Mouse (Mus musculus): ENCODE measurements at regions not wholly inside any gene's neighbourhood (a gene's known extent, or its start where the extent isn't known, plus 50 kb on each side); places are given as distances from the start of the nearest gene placed in this dataset.

- H3K9me3 ChIP-seq = no peaks in the 10 kb centered on the region
- no peak overlapping the region for H3K27ac ChIP-seq
- H3K4me1 ChIP-seq (replicated peaks) = peaks cover 11% of the 10 kb centered on the region; the same call in 1 of the 2 replicates
- no peak for ATAC-seq
- 71% methylated on average over 5 of the region's 5 CpGs for WGBS
- H3K4me2 ChIP-seq (replicated peaks) = no peak overlapping the region
- H3K36me3 ChIP-seq = no peaks in the 10 kb centered on the region
- no peaks in the 10 kb centered on the region for H3K27me3 ChIP-seq (replicated peaks)
- H3K9ac ChIP-seq = no peak overlapping the region
- H3K4me3 ChIP-seq (replicated peaks) = no peak overlapping the region
These were observed 202.6 kb downstream of the Wdr11 start for GRCm38 (mm10) chr7:129794276-129794675.

GRCm38 (mm10) chr7:129798525-129798924 is 206.9 kb downstream of the Wdr11 start:
- no peak for ATAC-seq
- Histone ChIP-seq H3K27me3 (replicated peaks) (no peaks in the 10 kb centered on the region), H3K4me2 (replicated peaks) (no peak overlapping the region), H3K27ac (no peak overlapping the region), H3K36me3 (no peaks in the 10 kb centered on the region), H3K9ac (no peak overlapping the region), H3K4me3 (replicated peaks) (no peak overlapping the region), H3K4me1 (replicated peaks) (peaks cover 25% of the 10 kb centered on the region), H3K9me3 (no peaks in the 10 kb centered on the region)
- 85% methylated on average over 5 of the region's 5 CpGs for WGBS

GRCm38 (mm10) chr7:129800461-129800867 is 208.8 kb downstream of the Wdr11 start:
- H3K27ac ChIP-seq = no peak overlapping the region
- H3K27me3 ChIP-seq (replicated peaks) = no peaks in the 10 kb centered on the region
- peaks cover 24% of the 10 kb centered on the region; the same call in 1 of the 2 replicates for H3K4me1 ChIP-seq (replicated peaks)
- WGBS = 36% methylated on average over 6 of the region's 6 CpGs
- no peaks in the 10 kb centered on the region for H3K9me3 ChIP-seq
- ATAC-seq = peak; percentile 87
- H3K36me3 ChIP-seq = no peaks in the 10 kb centered on the region
- no peak overlapping the region for H3K9ac ChIP-seq
- no peak overlapping the region for H3K4me3 ChIP-seq (replicated peaks)
- H3K4me2 ChIP-seq (replicated peaks) = no peak overlapping the region

GRCm38 (mm10) chr7:129801431-129801847 is 209.8 kb downstream of the Wdr11 start:
- H3K27ac ChIP-seq = peak overlapping the region; percentile 11; the same call in 1 of the 2 replicates
- H3K4me1 ChIP-seq (replicated peaks) = peaks cover 24% of the 10 kb centered on the region; the same call in 1 of the 2 replicates
- 45% methylated on average over 2 of the region's 2 CpGs for WGBS
- H3K9ac ChIP-seq = no peak overlapping the region
- no peaks in the 10 kb centered on the region for H3K9me3 ChIP-seq
- no peak overlapping the region for H3K4me2 ChIP-seq (replicated peaks)
- H3K4me3 ChIP-seq (replicated peaks) = no peak overlapping the region
- H3K36me3 ChIP-seq = no peaks in the 10 kb centered on the region
- ATAC-seq = no peak
- H3K27me3 ChIP-seq (replicated peaks) = no peaks in the 10 kb centered on the region

- Histone ChIP-seq H3K9ac (no peak overlapping the region), H3K36me3 (no peaks in the 10 kb centered on the region), H3K27ac (no peak overlapping the region), H3K4me1 (replicated peaks) (peaks cover 24% of the 10 kb centered on the region; the same call in 1 of the 2 replicates), H3K27me3 (replicated peaks) (no peaks in the 10 kb centered on the region), H3K4me3 (replicated peaks) (no peak overlapping the region), H3K4me2 (replicated peaks) (no peak overlapping the region), H3K9me3 (no peaks in the 10 kb centered on the region)
- 68% methylated on average over 6 of the region's 6 CpGs for WGBS
- ATAC-seq = no peak
These were observed 210.5 kb downstream of the Wdr11 start for GRCm38 (mm10) chr7:129802168-129802567.

- peak overlapping the region; percentile 36; the same call in 1 of the 2 replicates for H3K27ac ChIP-seq
- WGBS = 50% methylated on average over 5 of the region's 5 CpGs
- peak; percentile 31; the same call in 1 of the 2 replicates for ATAC-seq
These were observed 213.7 kb downstream of the Wdr11 start for GRCm38 (mm10) chr7:129805340-129805739.

GRCm38 (mm10) chr7:129810141-129810540 is 218.5 kb downstream of the Wdr11 start:
- Histone ChIP-seq H3K36me3 (no peaks in the 10 kb centered on the region), H3K9me3 (no peaks in the 10 kb centered on the region), H3K27ac (no peak overlapping the region), H3K27me3 (replicated peaks) (no peaks in the 10 kb centered on the region), H3K4me1 (replicated peaks) (0 out of 2 replicates have a peak, but pooled peaks cover 3% of the 10 kb centered on the region), H3K4me2 (replicated peaks) (no peak overlapping the region), H3K9ac (no peak overlapping the region), H3K4me3 (replicated peaks) (no peak overlapping the region)
- ATAC-seq = no peak
- 39% methylated on average over 9 of the region's 9 CpGs for WGBS

More at GRCm38 (mm10) chr7:129805340-129805739, 213.7 kb downstream of the Wdr11 start:
- no peak overlapping the region for H3K4me2 ChIP-seq (replicated peaks)
- H3K27me3 ChIP-seq (replicated peaks) = no peaks in the 10 kb centered on the region
- no peaks in the 10 kb centered on the region for H3K36me3 ChIP-seq
- no peak overlapping the region for H3K4me3 ChIP-seq (replicated peaks)
- H3K4me1 ChIP-seq (replicated peaks) = peaks cover 23% of the 10 kb centered on the region; the same call in 1 of the 2 replicates
- H3K9ac ChIP-seq = no peak overlapping the region
- no peaks in the 10 kb centered on the region for H3K9me3 ChIP-seq

- Histone ChIP-seq H3K4me3 (replicated peaks) (no peak overlapping the region), H3K27ac (no peak overlapping the region), H3K36me3 (no peaks in the 10 kb centered on the region), H3K9ac (no peak overlapping the region), H3K9me3 (no peaks in the 10 kb centered on the region), H3K4me2 (replicated peaks) (no peak overlapping the region), H3K4me1 (replicated peaks) (no peaks in the 10 kb centered on the region), H3K27me3 (replicated peaks) (no peaks in the 10 kb centered on the region)
- no peak for ATAC-seq
- WGBS = 48% methylated on average over 4 of the region's 4 CpGs
These were observed 218.9 kb downstream of the Wdr11 start for GRCm38 (mm10) chr7:129810565-129810964.

- Histone ChIP-seq H3K4me3 (replicated peaks) (no peak overlapping the region), H3K9me3 (no peaks in the 10 kb centered on the region), H3K36me3 (no peaks in the 10 kb centered on the region), H3K27ac (no peak overlapping the region; the same call in 1 of the 2 replicates), H3K4me1 (replicated peaks) (no peaks in the 10 kb centered on the region), H3K27me3 (replicated peaks) (no peaks in the 10 kb centered on the region), H3K4me2 (replicated peaks) (no peak overlapping the region), H3K9ac (no peak overlapping the region)
- no peak for ATAC-seq
- 87% methylated on average over 6 of the region's 6 CpGs for WGBS
These were observed 222.6 kb downstream of the Wdr11 start for GRCm38 (mm10) chr7:129814149-129814860.

- WGBS = 83% methylated on average over 2 of the region's 2 CpGs
- H3K27me3 ChIP-seq (replicated peaks) = no peaks in the 10 kb centered on the region
- no peak for ATAC-seq
- H3K27ac ChIP-seq = no peak overlapping the region
- H3K9me3 ChIP-seq = no peaks in the 10 kb centered on the region
- H3K4me2 ChIP-seq (replicated peaks) = no peak overlapping the region
- no peak overlapping the region for H3K4me3 ChIP-seq (replicated peaks)
- no peaks in the 10 kb centered on the region for H3K36me3 ChIP-seq
- H3K9ac ChIP-seq = no peak overlapping the region
- no peaks in the 10 kb centered on the region for H3K4me1 ChIP-seq (replicated peaks)
These were observed 227.2 kb downstream of the Wdr11 start for GRCm38 (mm10) chr7:129818833-129819232.

GRCm38 (mm10) chr7:129819651-129820050 is 228.0 kb downstream of the Wdr11 start:
- no peaks in the 10 kb centered on the region for H3K36me3 ChIP-seq
- ATAC-seq = no peak
- H3K4me3 ChIP-seq (replicated peaks) = no peak overlapping the region
- 75% methylated on average over 5 of the region's 5 CpGs for WGBS
- H3K4me2 ChIP-seq (replicated peaks) = no peak overlapping the region
- H3K9ac ChIP-seq = no peak overlapping the region
- no peaks in the 10 kb centered on the region for H3K4me1 ChIP-seq (replicated peaks)
- no peaks in the 10 kb centered on the region for H3K27me3 ChIP-seq (replicated peaks)
- no peaks in the 10 kb centered on the region for H3K9me3 ChIP-seq
- H3K27ac ChIP-seq = no peak overlapping the region

- Histone ChIP-seq H3K4me1 (replicated peaks) (0 out of 2 replicates have a peak, but pooled peaks cover 2% of the 10 kb centered on the region), H3K27me3 (replicated peaks) (no peaks in the 10 kb centered on the region), H3K4me3 (replicated peaks) (no peak overlapping the region), H3K9ac (no peak overlapping the region), H3K9me3 (no peaks in the 10 kb centered on the region), H3K27ac (no peak overlapping the region), H3K36me3 (no peaks in the 10 kb centered on the region), H3K4me2 (replicated peaks) (no peak overlapping the region)
- 89% methylated on average over 1 of the region's 1 CpGs for WGBS
- no peak for ATAC-seq
These were observed 237.3 kb downstream of the Wdr11 start for GRCm38 (mm10) chr7:129828970-129829369.

GRCm38 (mm10) chr7:129832830-129833229 is 241.2 kb downstream of the Wdr11 start:
- Histone ChIP-seq H3K9ac (no peak overlapping the region), H3K4me3 (replicated peaks) (no peak overlapping the region), H3K36me3 (no peaks in the 10 kb centered on the region), H3K9me3 (no peaks in the 10 kb centered on the region), H3K27ac (no peak overlapping the region), H3K27me3 (replicated peaks) (no peaks in the 10 kb centered on the region), H3K4me1 (replicated peaks) (no peaks in the 10 kb centered on the region), H3K4me2 (replicated peaks) (no peak overlapping the region)
- ATAC-seq = no peak
- 84% methylated on average over 8 of the region's 8 CpGs for WGBS
